Mouse (Mus musculus) 3134 (cell line): ENCODE measurements around the gene Padi2.
A peak's percentile ranks its signal among the peaks of the same experiment; 100 is the strongest.

Source experiments
- DNase-seq: peaks from one replicate; pipeline ENCODE4 v3.0.0-alpha.2; 2011; ENCODE audit warnings: low spot score; ENCODE audit not compliant: insufficient read length; ENCODE audit errors: extremely low read depth

The Padi2 gene

DNA sequence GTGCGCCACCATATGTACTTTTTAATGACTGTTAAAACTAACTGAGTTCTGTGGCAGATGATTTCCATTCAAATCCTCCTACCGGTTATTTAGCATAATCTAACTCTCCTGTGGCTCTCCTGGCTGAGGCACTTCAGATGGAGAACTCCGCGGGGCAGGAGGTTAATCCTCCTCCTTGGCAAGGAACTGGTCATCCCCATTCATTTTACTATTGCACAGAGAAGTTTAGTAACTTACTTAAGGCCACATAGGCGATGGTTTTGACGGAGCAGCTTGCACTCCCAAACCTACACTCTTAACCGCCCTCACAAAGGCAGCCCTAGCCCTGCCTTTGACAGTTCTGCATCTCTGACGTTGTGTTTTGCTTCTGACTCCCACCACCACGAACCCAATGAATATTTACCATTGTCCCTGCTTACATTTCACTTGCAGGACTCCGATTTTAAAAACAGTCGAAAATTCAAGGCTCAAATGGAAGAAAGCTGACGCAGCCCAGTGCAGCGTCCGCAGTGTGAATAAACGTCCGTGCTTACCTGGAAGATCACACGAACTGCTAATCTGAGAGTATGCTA, 51.1 kb downstream of the Padi2 start:
- DNase-seq: no peak

DNA sequence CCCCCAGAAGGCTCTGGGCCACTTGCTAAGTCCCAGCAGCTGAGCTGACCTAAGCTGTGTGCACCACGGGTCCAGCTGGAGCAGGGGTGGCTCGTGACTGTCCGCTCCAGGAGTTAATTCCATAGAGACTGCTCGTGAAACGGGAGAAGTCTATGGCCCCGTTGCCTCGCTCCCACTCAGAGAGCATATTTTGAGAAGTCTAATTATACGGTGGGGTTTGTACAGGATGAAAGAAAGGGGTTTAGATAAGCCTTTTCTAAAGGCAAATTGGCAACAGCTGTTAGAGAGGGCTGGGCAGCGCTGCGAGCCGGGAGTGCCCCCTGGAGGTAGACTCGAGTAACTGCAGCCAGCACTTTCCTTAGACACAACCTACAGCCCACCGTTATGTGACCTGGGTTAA, 51.6 kb downstream of the Padi2 start:
- peak; percentile 47 for DNase-seq

DNA sequence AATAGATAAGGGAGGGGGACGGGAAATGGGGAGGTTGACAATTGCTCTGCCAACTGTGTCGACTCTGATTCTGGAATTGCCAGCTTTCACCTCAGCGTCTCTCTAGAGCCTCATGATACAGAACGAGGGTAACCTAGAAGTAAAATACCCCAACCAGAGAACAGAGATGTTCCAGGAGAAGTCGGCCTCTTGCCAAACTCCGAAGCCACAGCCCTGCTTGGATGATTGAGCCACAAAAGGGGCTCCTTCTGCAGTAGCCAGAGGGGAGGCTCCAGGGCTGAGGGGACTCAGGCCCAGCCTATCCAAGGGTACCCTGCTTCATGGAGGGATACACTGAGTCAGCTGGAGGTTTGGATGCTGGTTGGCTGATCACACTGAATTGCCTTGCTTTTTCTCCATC, 52.2 kb downstream of the Padi2 start:
- DNase-seq: no peak

DNA sequence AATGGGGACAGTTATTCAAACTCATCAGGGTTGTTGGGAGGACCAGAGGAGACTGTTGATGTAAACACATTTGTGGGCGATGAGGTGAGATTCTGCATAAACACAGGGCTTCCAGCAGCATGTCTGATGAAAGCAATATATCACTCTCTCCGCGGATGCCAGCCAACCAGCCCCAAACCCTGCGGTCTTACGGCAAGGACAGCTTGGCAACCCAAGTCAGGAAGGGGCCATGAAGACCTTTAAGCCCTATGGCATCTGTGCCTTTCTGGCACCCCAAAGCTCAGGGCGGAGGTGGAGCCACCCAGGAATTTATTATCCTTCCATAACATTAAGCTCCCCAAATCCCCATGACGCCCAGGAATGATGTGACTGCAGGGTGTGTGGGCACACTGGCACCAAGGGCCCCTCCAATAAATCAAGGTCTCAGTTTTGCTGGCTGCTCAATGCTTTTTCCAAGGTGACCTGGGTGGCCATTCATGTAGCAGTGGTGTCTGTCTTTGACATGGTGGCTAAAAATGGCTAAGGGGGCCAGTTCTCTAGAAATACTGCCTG, 53.1 kb downstream of the Padi2 start:
- DNase-seq: no peak

DNA sequence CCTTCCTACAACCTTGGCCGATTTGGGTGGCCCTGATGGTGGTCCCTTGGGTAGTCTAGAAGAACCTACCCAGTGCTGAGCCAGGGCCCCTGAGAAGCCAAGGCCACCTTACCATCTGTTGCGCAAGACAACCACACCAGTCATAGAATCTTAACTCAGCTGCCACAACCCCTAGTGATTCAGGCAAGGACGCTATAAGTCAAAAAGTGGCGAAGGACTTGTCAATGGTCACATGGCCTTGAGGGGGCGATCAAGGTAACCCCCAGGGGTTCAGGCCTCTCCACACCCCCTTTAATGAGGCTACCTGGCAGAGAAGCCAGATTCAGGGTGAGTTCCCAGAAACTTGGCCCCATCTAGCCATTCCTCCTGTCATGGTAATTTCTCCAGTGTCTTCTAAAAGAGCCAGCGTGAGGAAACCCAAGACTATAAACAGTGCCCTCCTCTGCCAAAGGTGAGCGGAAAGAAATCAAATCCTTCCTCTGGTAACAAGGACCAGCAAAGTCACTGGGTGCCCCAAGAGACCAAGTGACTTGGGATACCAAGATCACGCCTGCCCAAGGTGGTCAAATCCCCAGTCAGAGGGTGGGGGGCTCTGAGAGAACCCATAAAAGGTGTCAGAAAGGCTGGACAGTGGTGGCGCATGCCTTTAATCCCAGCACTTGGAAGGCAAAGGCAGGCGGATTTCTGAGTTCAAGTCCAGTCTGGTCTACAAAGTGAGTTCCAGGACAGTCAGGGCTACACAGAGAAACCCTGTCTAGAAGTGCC, 53.8 kb downstream of the Padi2 start:
- DNase-seq: no peak

DNA sequence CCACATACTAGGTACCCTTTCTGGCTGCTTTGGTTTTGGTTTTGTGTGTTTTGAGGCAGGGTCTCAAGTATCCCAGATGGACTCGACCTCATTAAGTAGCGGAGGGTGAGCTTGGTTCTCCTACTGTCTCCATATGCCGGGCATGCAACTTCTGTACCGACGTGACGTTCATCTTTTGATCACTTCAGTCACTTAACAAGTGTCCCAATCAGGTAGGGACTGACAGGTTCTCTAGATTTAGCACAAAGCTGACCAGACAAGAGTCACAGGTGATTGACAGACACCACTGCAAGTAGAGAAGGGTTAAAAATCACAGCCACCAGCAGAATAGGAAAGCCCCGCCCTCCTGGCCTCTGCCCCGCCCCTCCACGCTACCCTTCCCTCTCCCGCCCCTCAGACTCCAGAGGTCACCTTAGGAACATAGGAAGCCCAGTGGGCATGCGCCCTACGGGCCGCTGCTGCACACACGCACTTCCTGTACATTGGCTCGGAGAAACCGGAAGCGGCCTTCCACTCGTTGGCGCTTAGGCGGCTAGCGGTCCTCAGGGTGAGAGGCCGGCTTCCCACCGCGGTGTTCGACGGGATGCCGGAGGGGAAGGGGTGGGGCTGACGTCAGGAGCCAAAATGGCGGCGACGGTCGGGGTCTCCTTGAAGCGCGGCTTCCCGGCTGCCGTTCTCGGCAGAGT, 54.8 kb downstream of the Padi2 start, which contains the start of gene Sdhb:
TSS of gene Sdhb (plus strand) at position 423 of the 686 bp plus-strand sequence.
- DNase-seq: peak; percentile 97

DNA sequence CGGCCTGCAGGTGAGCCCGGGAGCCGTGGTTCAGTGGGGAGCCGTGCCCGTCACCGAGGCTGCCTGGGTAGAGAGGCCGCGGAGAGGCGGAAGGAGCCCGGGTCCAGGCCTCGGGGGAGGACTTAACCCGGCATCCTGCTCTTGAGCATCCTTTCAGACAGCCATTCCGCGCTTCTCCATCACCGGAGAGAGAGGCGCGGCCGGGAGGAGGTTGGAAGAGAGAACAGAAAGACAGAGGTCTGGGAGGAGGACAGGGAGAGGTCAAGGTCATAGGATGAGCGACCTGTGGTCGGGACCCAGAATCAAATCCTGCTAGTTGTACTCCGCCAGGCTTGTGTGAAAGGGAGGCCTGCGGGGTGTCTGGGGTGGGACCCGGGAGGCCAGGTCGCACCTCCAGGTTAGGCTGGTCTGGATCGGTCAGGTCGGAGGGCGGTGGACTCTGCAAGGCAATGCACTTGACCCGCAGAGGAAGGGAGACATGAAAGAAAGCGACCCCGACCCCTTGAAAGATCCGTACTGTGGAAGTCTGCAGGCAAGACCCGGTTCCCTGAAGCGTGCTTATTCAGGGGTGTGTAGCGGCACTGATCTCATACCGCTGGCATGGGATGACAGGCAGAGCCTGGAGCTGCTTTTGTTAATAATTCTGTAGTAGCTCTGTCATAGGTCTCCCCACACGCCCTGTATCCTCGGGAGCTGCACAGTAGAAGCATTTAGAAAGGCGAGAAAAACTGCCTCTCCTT, 55.5 kb downstream of the Padi2 start:
- no peak for DNase-seq

DNA sequence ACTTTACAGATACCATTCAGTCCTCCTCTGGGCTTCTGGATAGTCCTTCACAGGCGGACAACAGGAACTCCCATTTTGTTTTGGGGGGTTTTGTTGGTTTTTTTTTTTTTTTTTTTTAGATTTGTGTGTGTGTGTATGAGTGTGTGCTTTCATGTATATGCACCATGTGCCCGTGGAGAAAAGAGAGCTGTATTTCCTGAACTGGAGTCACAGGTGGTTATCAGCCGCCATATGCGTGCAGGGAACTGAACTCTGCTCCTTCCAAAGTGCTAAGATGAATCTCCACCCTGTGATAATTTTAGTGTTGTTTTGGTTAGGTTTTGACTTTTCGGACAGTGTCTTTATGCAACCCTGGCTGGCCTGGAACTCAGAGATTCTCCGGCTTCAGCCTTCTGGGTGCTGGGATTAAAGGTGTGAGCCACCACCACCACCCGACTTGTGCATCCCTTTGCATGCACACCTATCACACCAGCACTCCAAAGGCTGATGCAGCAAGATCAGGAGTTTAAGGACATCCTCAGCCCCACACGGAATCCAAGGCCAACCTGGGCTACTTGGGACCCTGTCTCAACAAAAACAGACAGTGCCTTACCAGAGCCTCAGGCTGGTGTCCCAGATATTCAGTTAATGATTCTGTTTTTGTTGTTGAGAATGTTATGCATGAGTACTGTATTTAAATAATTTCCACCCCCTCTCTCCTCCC, 56.2 kb downstream of the Padi2 start:
- no peak for DNase-seq

DNA sequence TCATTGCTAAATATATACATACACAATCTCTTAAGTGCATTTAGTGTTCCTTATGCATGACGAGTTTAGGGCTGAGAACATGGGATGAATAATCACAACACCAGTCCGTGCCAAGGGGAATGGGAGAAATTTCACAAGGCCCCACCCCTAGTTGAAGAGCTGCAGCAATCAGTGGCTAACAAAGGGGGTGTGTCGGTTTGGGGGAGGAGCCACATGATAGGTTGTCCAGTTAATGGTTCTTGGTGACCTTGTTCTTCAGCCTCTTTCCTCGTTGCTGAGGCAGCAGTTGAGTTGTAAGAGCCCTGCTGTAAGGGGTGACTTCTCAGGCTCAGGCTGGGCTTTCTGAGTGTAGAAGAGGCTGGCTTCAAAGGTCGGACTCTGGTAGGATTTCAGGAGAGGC, 56.8 kb downstream of the Padi2 start:
- peak; percentile 39 for DNase-seq

DNA sequence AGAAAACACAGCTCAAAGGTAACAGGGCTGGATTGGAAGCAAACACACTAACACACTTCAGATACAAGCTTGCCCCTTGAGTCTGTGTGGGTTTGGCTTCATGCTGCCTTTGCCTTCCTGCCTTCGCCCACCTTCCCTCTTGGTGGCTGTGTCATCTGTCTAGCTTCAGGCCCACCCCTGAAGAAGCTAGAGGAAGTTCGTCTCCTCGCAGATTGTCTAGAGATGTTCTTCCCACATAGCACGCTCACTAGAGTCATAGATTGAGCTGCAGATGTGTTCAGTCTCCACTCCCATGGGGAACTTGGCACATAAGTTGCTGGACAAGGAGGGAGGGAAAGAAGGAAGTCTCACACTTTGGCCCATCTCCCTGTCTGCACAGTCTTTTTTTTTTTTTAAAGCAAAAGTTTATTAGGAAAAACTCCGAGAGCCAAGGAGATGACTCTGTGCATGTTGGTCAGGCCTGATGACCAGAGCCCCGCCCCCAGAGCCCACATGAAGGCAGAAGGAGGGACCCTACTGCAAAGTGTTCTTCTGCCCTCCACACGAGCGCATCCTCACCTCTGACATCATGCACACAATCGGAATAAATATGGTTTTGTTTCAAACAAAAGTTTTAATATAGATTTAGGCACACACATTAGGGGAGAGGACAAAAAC, 57.9 kb downstream of the Padi2 start:
- DNase-seq: no peak

DNA sequence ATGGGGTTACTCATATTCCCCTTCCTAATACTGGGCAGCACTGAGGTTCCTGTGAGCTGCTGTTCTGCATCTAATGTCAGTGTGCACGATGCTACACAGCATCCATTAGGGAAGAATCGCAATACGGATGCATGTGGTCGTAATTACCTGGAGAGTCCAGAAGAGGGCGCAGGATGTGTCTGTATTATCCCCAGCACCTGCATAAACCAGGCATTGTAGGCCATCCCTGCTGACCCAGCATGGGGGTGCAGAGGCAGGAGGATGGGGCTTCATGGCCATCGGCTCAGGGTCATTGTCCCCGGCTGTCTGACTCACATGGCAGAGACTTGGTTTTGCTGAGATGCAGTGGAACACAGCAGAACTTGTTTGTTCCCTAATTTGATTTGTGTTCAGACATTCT, 58.5 kb downstream of the Padi2 start:
- peak; percentile 52 for DNase-seq

DNA sequence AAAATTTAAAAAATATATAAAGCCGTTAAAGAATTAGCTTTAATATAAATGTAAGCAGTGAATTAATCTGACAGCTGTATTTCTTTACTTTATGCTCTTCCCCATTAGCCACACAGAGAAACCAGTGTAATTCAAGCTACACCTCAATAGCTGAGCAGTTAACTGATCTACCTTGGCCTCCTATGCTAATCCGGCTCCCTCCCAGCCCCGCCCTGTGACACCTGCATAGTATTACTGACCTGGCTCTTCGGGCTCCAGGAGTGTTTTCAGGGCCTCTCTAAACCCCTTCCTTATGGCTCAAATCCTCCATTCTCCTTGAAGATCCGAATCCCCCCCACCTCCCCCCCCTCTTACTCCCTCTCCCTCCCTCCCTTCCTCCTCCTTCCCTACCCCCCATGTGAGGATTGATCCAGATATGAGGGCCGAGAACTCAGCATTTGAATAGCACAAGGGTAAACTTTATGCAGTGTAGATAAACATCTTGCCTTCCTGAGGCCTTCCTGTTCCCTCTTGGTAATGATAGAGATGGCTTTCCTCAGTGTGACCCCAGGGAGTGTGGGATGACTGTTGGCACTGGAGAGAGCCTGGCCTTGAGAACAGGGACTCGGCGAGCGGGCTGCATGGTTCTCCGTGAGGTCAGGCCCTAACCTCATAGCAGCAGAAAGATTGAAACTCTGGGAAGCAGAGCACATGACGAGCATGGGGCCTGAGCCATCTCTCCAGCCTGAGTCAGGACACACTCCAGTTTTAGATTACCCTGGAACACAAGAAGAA, 61.4 kb downstream of the Padi2 start:
- DNase-seq: no peak

DNA sequence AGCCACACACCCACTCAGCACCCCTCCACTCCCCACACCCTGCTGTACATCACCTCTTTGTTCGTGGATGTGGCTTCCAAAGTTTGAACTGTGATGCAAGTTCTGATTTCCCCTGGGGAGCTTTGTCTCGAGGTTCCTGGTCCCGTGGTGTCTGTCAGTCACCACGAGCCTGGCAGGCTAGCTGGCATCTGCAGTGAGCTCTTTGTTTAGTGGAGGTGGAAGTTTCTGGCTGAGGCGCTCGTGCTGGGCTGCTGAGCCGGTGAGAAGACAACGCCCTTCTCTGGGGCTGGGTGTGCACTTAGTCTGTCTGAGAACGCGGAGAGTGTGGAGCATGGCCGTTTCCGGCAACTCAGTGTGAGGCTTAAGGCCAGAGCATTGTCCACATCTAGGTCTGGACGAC, 65.5 kb downstream of the Padi2 start:
- no peak for DNase-seq

DNA sequence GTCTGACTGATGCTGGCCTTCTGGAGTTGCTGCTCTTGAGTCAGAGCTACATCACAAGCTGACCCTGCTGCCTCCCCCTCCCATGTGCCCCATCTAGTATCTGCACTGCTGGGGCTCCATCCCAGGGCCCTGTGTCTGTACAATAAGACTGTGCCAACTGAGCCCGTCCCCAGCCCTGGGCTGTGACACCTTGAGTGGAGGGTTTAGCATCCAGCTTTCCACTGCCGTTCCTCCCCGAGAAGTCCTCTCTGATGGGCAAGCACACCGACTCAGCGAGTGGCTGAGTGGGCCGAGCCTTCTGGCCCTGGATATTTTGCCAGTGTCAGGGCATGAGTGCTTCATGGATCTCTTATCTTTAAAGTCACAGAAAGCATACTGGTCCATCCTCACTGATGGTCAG, 68.3 kb downstream of the Padi2 start:
- no peak for DNase-seq

DNA sequence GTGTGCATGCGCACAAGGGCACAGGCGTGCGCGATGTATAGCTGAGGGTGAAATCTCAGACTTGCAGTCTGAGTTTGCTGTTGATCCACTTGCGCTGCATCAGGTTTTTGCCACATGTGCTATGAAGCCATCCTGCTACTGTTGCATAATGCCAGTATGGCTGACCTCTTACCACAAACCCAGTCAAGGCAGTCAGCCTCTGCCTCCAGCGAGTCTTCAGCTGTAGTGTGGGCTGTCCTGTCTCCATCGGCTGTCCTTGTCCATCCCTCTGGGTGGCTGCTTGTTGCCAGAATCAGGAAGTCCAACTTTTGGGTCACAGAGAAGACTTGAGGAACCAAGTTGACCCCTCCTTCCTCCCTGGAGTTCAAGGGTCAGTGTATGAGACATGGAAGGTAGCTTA, 69.2 kb downstream of the Padi2 start:
- DNase-seq: no peak

DNA sequence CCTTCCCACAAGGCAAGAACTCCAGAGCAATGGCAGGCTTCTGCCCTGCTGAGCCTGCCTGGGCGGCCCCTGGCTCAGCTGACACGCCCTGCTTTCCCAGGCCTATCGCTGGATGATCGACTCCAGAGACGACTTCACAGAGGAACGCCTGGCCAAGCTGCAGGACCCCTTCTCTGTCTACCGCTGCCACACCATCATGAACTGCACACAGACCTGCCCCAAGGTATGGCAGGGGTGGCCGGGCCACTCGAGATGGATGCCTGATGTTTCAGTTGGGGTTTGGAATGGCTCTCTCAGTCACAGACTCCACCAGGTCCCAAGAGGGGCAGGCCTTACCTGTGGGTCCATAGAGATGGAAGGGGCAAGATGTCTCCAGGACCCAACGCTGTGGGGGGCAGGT, 71.1 kb downstream of the Padi2 start:
- DNase-seq: no peak

DNA sequence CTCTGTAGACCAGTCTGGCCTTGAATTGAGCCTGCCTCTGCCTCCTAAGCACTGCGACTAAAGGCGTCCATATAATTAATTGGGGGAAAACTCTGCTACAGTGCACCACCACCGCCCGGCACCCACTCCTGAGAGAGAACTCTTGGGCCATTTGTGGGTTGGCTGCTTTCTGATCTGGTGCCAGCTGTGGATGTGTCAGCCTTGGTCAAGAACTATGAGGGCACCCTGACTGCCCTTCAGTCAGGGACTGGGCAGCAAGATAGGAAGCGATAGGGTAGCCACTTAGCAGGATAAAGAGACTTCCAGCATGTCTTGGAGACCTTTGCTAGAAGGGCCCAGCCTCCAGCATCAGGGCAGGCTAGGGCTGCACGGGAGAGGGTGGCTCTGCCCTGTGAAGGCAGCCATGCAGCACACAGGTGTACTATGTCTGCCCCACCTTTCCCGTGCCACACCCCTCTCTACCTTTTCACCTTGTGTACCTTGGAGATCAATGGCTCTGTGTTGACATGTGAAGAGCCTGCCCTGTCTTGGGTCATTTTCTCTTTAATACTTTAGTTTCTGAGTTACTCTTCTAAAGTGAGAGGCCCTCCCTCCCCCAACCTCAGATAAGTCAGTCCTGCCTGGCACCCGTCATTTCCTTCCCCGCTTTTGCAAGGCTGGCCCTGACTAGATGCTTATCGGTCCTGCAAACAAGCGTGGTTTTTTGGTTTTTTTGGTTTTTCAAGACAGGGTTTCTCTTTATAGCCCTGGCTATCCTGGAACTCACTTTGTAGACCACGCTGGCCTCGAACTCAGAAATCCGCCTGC, 71.9 kb downstream of the Padi2 start:
- no peak for DNase-seq

DNA sequence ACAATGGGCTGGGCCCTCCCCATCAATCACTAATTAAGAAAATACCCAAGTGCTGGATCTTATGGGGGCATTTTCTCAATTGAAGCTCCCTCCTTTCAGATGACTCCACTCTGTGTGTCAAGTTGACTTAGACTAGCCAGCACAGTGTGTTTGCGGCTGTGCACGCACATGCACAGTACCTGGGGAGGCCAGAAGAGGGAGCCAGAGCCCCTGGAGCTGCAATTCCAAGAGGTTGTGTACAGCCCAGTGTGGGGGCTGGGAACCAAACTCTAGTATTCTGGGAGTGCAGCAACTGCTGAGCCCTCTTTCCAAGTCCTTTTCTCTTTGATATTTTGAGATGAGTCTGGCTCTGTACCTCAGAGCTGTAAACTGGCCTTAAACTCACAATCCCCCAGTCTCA, 75.5 kb downstream of the Padi2 start:
- DNase-seq: no peak
